Mouse (Mus musculus): ENCODE measurements around the gene Rnf17. TPM values are rescaled to one million over a fixed set of nuclear protein-coding genes. Genes with fewer than 3 reads are reported as not detected.

The Rnf17 gene
- total and polyA plus RNA-seq, 3 experiments, result not detected

DNA sequence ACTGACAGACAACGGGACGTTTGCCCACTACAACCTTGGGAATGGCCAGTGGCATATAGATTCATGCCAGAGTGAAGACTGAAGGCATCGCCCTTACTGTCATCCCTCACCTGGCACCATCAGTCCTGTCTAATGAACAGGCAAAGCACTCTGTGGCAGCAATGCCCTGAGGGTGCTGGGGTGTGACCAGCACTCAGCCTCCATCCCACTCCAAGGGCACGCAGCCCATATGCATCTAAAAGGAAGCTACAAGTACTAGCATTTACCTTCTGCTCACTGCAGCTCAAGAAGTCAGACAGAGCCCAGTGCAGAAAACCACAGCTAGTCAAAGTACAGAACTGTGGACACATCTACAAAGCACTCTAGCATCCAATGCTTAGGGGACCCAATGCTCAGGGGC, 143.1 kb downstream of the Rnf17 start:
- no peak overlapping the region for H3K4me3 ChIP-seq (replicated peaks in 1 of 3; ENCODE audit: low read depth in 2 of 3, low read length in 2 of 3, poor library complexity in 1 of 3)
- H3K36me3 ChIP-seq (replicated peaks in 1 of 2; ENCODE audit: control insufficient read depth in 1 of 2, insufficient read depth in 1 of 2, low read length in 1 of 2), result peaks cover 30 to 57% of the 10 kb centered on the region in 2 experiments
- TF ChIP-seq MAFK (IDR thresholded peaks at IDR 0.05; ENCODE audit: insufficient replicate concordance, low read length) (no peak), MEF2A (IDR thresholded peaks at IDR 0.05; ENCODE audit: borderline replicate concordance, low read depth, low read length) (no peak), HCFC1 (IDR thresholded peaks at IDR 0.05; ENCODE audit: low read depth, low read length) (no peak), ZNF384 (IDR thresholded peaks at IDR 0.05; ENCODE audit: low read depth, low read length) (no peak), RAD21 (IDR thresholded peaks at IDR 0.05; ENCODE audit: low read depth, low read length) (no peak), NELFE (IDR thresholded peaks at IDR 0.05; ENCODE audit: low read depth, low read length) (no peak), ETS1 (conservative IDR thresholded peaks at IDR 0.05; ENCODE audit: low read depth, low read length) (no peak), POLR2A (IDR thresholded peaks at IDR 0.05; ENCODE audit: low read depth, low read length) (no peak), TCF12 (IDR thresholded peaks at IDR 0.05; ENCODE audit: low read depth, low read length) (no peak), UBTF (IDR thresholded peaks at IDR 0.05; ENCODE audit: low read depth, low read length) (no peak), ZKSCAN1 (IDR thresholded peaks at IDR 0.05; ENCODE audit: borderline replicate concordance, low read depth, low read length) (no peak), CHD1 (IDR thresholded peaks at IDR 0.05; ENCODE audit: low read depth, low read length) (no peak), ZMIZ1 (IDR thresholded peaks at IDR 0.05; ENCODE audit: low read depth, low read length) (no peak), USF2 (conservative IDR thresholded peaks at IDR 0.05; ENCODE audit: low read depth, low read length) (no peak), MYC (IDR thresholded peaks at IDR 0.05; ENCODE audit: low read depth, low read length) (no peak), JUN (IDR thresholded peaks at IDR 0.05; ENCODE audit: insufficient read depth, low read depth, low read length) (no peak), MAZ (IDR thresholded peaks at IDR 0.05; ENCODE audit: low read depth, low read length) (no peak), CTCF (conservative IDR thresholded peaks at IDR 0.05 in 1 of 2, IDR thresholded peaks at IDR 0.05 in 1 of 2; ENCODE audit: low read depth in 2 of 2, low read length in 2 of 2) (no peak)
- H3K4me2 ChIP-seq (ENCODE audit: insufficient read depth, low read depth, poor library complexity, severe bottlenecking), result no peak overlapping the region
- in situ Hi-C loops (cut with MboI; ENCODE audit: low pct_ligation_motif_present, low pct_unique_long_range_greater_than_20kb, low sequenced_read_pairs) (no loop called here), dilution Hi-C loops (cut with MboI; ENCODE audit: extremely low pct_ligation_motif_present, extremely low pct_unique_long_range_greater_than_20kb, low sequenced_read_pairs) (no loop called here)
- no peak for DNase-seq (ENCODE audit: extremely low read depth)
- H3K4me1 ChIP-seq (ENCODE audit: control insufficient read depth in 1 of 2, insufficient read depth in 2 of 2), result peaks cover 0 to 5% of the 10 kb centered on the region in 2 experiments; a peak in 1 of 4 replicates
- H3K9me3 ChIP-seq (replicated peaks; ENCODE audit: low read length), result no peaks in the 10 kb centered on the region
- no peaks in the 10 kb centered on the region for H3K79me2 ChIP-seq (replicated peaks; ENCODE audit: control insufficient read depth, extremely low read depth, insufficient read depth, poor library complexity, severe bottlenecking)
- H3K27ac ChIP-seq (ENCODE audit: insufficient read depth, low read depth), result no peak overlapping the region
- no peaks in the 10 kb centered on the region for H3K27me3 ChIP-seq (replicated peaks)
- H3K9ac ChIP-seq (ENCODE audit: insufficient read depth, low read depth), result no peak overlapping the region

- Histone ChIP-seq H3K4me1 (ENCODE audit: control insufficient read depth in 1 of 2, insufficient read depth in 2 of 2) (peaks cover 9 to 32% of the 10 kb centered on the region in 2 experiments), H3K9ac (ENCODE audit: insufficient read depth, low read depth) (no peak overlapping the region), H3K4me2 (ENCODE audit: insufficient read depth, low read depth, poor library complexity, severe bottlenecking) (no peak overlapping the region), H3K27ac (ENCODE audit: insufficient read depth, low read depth) (no peak overlapping the region), H3K36me3 (replicated peaks in 1 of 2; ENCODE audit: control insufficient read depth in 1 of 2, insufficient read depth in 1 of 2, low read length in 1 of 2) (peaks cover 28 to 56% of the 10 kb centered on the region in 2 experiments), H3K4me3 (replicated peaks in 1 of 3; ENCODE audit: low read depth in 2 of 3, low read length in 2 of 3, poor library complexity in 1 of 3) (no peak overlapping the region), H3K79me2 (replicated peaks; ENCODE audit: control insufficient read depth, extremely low read depth, insufficient read depth, poor library complexity, severe bottlenecking) (no peaks in the 10 kb centered on the region), H3K9me3 (replicated peaks; ENCODE audit: low read length) (no peaks in the 10 kb centered on the region), H3K27me3 (replicated peaks) (no peaks in the 10 kb centered on the region)
- DNase-seq (ENCODE audit: extremely low read depth), result no peak
- in situ Hi-C loops (cut with MboI; ENCODE audit: low pct_ligation_motif_present, low pct_unique_long_range_greater_than_20kb, low sequenced_read_pairs), result no loop called here
- no peak for TF ChIP-seq USF1 (IDR thresholded peaks at IDR 0.05; ENCODE audit: low read depth, low read length)
- no peak for TF ChIP-seq JUND (conservative IDR thresholded peaks at IDR 0.05; ENCODE audit: low read depth, low read length)
- no peak for TF ChIP-seq KAT2A (IDR thresholded peaks at IDR 0.05; ENCODE audit: insufficient replicate concordance, low read length)
- no peak for TF ChIP-seq ZKSCAN1 (IDR thresholded peaks at IDR 0.05; ENCODE audit: borderline replicate concordance, low read depth, low read length)
- dilution Hi-C loops (cut with MboI; ENCODE audit: extremely low pct_ligation_motif_present, extremely low pct_unique_long_range_greater_than_20kb, low sequenced_read_pairs), result no loop called here
Observed at GRCm38 (mm10) chr14:56550960-56551359, 148.6 kb downstream of the Rnf17 start.

Data from CH12.LX (cell line).